Mouse (Mus musculus): ENCODE results near the gene Zfyve16. TPM values are rescaled to one million over a fixed set of nuclear protein-coding genes. Genes with fewer than 3 reads are reported as not detected.

The Zfyve16 gene
- polyA plus RNA-seq, 1 experiment from 2014 or later, result 3.5 TPM

- TF ChIP-seq CTCF (IDR thresholded peaks at IDR 0.05; ENCODE audit: low read depth), result no peak
- Histone ChIP-seq H3K4me3 (ENCODE audit: low read depth, low read length) (peak overlapping the region; percentile 77), H3K27ac (ENCODE audit: low read depth, low read length) (peak overlapping the region; percentile 93), H3K4me1 (replicated peaks; ENCODE audit: control insufficient read depth, insufficient read depth, low read length) (no peaks in the 10 kb centered on the region), H3K9me3 (ENCODE audit: control insufficient read depth) (no peaks in the 10 kb centered on the region), H3K9ac (ENCODE audit: low read depth, low read length) (peak overlapping the region; percentile 79), H3K36me3 (ENCODE audit: control insufficient read depth, insufficient read depth) (no peaks in the 10 kb centered on the region), H3K4me2 (replicated peaks; ENCODE audit: low read depth) (peak overlapping the region; percentile 93), H3K27me3 (replicated peaks; ENCODE audit: control insufficient read depth, insufficient read depth, low read length) (no peaks in the 10 kb centered on the region)
- no peak for ATAC-seq
- WGBS, result 4% methylated on average over 15 of the region's 15 CpGs
These were observed 569 bp upstream of the Zfyve16 start for GRCm38 (mm10) chr13:92531237-92531636.

DNA sequence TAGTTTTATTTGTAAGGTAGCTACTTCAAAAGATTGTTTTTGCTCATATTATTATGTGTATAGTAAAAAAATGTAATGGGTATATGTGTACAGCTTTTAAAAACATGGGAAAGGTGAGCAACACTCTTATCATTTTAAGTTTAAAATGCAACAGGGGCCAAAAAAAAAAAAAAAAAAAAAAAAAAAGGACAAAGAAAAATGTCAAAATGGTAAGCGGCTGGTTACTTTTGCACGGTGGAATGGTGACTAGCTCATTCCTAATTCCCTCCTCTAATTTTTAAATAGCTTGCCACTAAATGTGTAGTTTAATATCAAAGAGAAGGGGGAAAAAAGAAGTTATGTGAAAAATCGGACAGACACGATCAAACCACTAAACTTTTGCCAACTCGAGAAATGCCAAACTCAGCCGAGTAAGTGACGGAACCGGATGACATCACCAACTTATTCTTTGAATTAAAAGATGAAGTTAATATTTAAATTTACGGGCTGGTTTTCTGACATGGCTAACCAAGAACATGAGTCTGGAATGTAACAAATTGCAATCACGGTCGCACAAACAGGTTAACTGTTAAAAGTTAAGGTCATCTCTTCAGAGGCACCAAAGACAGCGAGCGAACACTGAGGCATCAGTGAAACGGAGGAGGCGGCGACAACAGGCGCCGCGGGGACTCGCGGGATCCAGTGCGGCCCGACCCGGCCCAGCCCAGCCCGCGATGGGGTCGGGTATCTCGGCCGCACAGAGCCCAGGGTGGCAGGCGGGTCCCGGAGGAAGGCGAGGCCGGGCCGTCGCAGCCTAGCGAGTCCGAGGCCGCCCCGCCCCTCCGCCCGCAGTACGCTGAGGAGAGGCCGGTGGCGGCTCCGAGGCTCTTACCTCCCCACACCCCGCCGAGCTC, 594 bp downstream of the Zfyve16 start:
- no peaks in the 10 kb centered on the region for H3K9me3 ChIP-seq (ENCODE audit: control insufficient read depth)
- peak overlapping the region; percentile 93 for H3K27ac ChIP-seq (ENCODE audit: low read depth, low read length)
- 2% methylated on average over 46 of the region's 47 CpGs for WGBS
- no peak for TF ChIP-seq CTCF (IDR thresholded peaks at IDR 0.05; ENCODE audit: low read depth)
- peak overlapping the region; percentile 77 for H3K4me3 ChIP-seq (ENCODE audit: low read depth, low read length)
- no peaks in the 10 kb centered on the region for H3K36me3 ChIP-seq (ENCODE audit: control insufficient read depth, insufficient read depth)
- peak overlapping the region; percentile 79 for H3K9ac ChIP-seq (ENCODE audit: low read depth, low read length)
- H3K27me3 ChIP-seq (replicated peaks; ENCODE audit: control insufficient read depth, insufficient read depth, low read length), result no peaks in the 10 kb centered on the region
- peak overlapping the region; percentile 93 for H3K4me2 ChIP-seq (replicated peaks; ENCODE audit: low read depth)
- ATAC-seq, result no peak
- H3K4me1 ChIP-seq (replicated peaks; ENCODE audit: control insufficient read depth, insufficient read depth, low read length), result no peaks in the 10 kb centered on the region

GRCm38 (mm10) chr13:92523178-92523813, 7.4 kb downstream of the Zfyve16 start:
- no peaks in the 10 kb centered on the region for H3K27me3 ChIP-seq (replicated peaks; ENCODE audit: control insufficient read depth, insufficient read depth, low read length)
- H3K4me3 ChIP-seq (ENCODE audit: low read depth, low read length), result no peak overlapping the region
- peaks cover 19% of the 10 kb centered on the region for H3K36me3 ChIP-seq (ENCODE audit: control insufficient read depth, insufficient read depth)
- no peaks in the 10 kb centered on the region for H3K9me3 ChIP-seq (ENCODE audit: control insufficient read depth)
- no peaks in the 10 kb centered on the region for H3K4me1 ChIP-seq (replicated peaks; ENCODE audit: control insufficient read depth, insufficient read depth, low read length)
- no peak for ATAC-seq
- no peak overlapping the region for H3K9ac ChIP-seq (ENCODE audit: low read depth, low read length)
- H3K4me2 ChIP-seq (replicated peaks; ENCODE audit: low read depth), result no peak overlapping the region
- no peak overlapping the region for H3K27ac ChIP-seq (ENCODE audit: low read depth, low read length)
- no peak for TF ChIP-seq CTCF (IDR thresholded peaks at IDR 0.05; ENCODE audit: low read depth)
- 78% methylated on average over 5 of the region's 5 CpGs for WGBS

DNA sequence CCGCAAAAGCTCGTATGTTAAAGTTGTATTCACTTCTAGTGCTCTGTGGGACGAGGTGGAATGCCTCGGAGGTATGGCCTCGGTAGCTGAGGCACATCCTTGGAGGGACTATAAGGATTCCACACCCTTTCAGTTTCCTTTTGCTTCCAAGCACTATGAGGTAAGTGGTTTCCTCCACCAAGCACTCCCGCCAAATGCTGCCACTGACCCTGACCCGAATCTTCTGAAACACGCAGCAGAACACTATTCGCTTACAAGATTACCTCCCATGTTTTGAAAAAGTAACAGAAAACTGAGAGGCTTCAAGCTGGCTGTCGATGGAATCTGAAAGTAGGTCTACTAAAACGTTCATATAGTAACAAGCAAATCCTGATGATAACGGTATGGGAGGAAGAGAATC, 25.8 kb downstream of the Zfyve16 start:
- Histone ChIP-seq H3K27me3 (replicated peaks; ENCODE audit: control insufficient read depth, insufficient read depth, low read length) (no peaks in the 10 kb centered on the region), H3K9me3 (ENCODE audit: control insufficient read depth) (no peaks in the 10 kb centered on the region), H3K4me2 (replicated peaks; ENCODE audit: low read depth) (no peak overlapping the region), H3K36me3 (ENCODE audit: control insufficient read depth, insufficient read depth) (peaks cover 24% of the 10 kb centered on the region), H3K4me1 (replicated peaks; ENCODE audit: control insufficient read depth, insufficient read depth, low read length) (no peaks in the 10 kb centered on the region), H3K9ac (ENCODE audit: low read depth, low read length) (no peak overlapping the region), H3K4me3 (ENCODE audit: low read depth, low read length) (no peak overlapping the region), H3K27ac (ENCODE audit: low read depth, low read length) (no peak overlapping the region)
- ATAC-seq, result no peak
- TF ChIP-seq CTCF (IDR thresholded peaks at IDR 0.05; ENCODE audit: low read depth), result no peak
- WGBS, result 90% methylated on average over 12 of the region's 12 CpGs

DNA sequence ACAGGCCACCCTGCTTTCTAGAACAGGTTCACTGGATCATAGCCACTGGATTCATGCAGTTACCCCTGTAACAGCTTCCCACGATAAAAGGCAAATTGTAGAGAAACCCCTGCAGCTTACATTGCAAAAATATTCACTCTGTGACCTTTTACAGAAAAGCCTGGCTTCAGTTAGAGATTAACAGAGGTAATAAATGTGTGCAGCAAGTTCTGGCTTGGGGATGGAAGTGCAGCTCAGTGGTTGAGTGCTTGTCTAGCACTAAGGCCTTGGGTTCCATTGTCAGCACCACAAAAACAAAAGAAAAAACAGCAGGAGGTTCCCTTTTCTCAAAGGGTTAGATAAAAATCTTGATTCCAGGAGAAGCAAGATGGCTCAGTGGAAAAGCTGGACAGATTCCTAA, 38.7 kb downstream of the Zfyve16 start:
- TF ChIP-seq CTCF (IDR thresholded peaks at IDR 0.05; ENCODE audit: low read depth), result no peak
- no peak overlapping the region for H3K4me2 ChIP-seq (replicated peaks; ENCODE audit: low read depth)
- H3K27me3 ChIP-seq (replicated peaks; ENCODE audit: control insufficient read depth, insufficient read depth, low read length), result no peaks in the 10 kb centered on the region
- ATAC-seq, result no peak
- no peaks in the 10 kb centered on the region for H3K4me1 ChIP-seq (replicated peaks; ENCODE audit: control insufficient read depth, insufficient read depth, low read length)
- peaks cover 27% of the 10 kb centered on the region for H3K36me3 ChIP-seq (ENCODE audit: control insufficient read depth, insufficient read depth)
- H3K9me3 ChIP-seq (ENCODE audit: control insufficient read depth), result no peaks in the 10 kb centered on the region
- no peak overlapping the region for H3K9ac ChIP-seq (ENCODE audit: low read depth, low read length)
- no peak overlapping the region for H3K27ac ChIP-seq (ENCODE audit: low read depth, low read length)
- no peak overlapping the region for H3K4me3 ChIP-seq (ENCODE audit: low read depth, low read length)
- 64% methylated on average over 1 of the region's 1 CpGs for WGBS

DNA sequence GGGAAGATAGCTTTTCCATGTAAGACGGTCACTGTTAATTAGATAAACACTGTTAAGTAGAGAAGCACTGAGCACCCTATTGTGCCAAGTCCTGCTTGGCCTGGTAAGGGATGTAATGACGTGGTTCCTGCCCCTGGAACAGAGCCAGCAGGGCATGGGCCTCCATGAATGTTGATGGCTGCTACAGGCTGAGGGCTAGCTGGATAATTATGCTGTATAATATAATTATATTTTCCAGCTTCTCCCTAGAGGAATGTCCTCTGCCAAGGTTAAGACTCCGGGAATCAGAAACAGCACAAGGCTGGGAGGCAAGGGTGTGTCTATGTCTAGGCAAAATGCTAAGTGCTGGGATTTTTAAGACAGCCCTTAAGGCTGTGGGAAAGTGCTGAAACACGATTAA, 39.9 kb downstream of the Zfyve16 start:
- no peak for ATAC-seq
- H3K9ac ChIP-seq (ENCODE audit: low read depth, low read length), result no peak overlapping the region

More for the DNA sequence above, 39.9 kb downstream of the Zfyve16 start:
- H3K4me1 ChIP-seq (replicated peaks; ENCODE audit: control insufficient read depth, insufficient read depth, low read length), result no peaks in the 10 kb centered on the region
- peaks cover 27% of the 10 kb centered on the region for H3K36me3 ChIP-seq (ENCODE audit: control insufficient read depth, insufficient read depth)
- no peak for TF ChIP-seq CTCF (IDR thresholded peaks at IDR 0.05; ENCODE audit: low read depth)
- no peak overlapping the region for H3K4me3 ChIP-seq (ENCODE audit: low read depth, low read length)
- 63% methylated on average over 4 of the region's 4 CpGs for WGBS
- no peaks in the 10 kb centered on the region for H3K9me3 ChIP-seq (ENCODE audit: control insufficient read depth)
- no peak overlapping the region for H3K4me2 ChIP-seq (replicated peaks; ENCODE audit: low read depth)
- H3K27ac ChIP-seq (ENCODE audit: low read depth, low read length), result no peak overlapping the region
- no peaks in the 10 kb centered on the region for H3K27me3 ChIP-seq (replicated peaks; ENCODE audit: control insufficient read depth, insufficient read depth, low read length)
